Mouse (Mus musculus) gastrocnemius, postnatal 14 days (tissue): ENCODE measurements around the gene Hes5. TPM values are rescaled to one million over a fixed set of nuclear protein-coding genes. Genes with fewer than 3 reads are reported as not detected.

Source experiments
- DNase-seq: peaks from one replicate; pipeline ENCODE4 v3.0.0; 2021; ENCODE audit warnings: mixed read lengths
- intact Hi-C: fragments of 180-260 bp; cut with DNase I; formaldehyde crosslinking; loops from one replicate; pipeline ENCODE4 v1.15.1; 2025; ENCODE audit warnings: low total_unique reads
- long read RNA-seq, 2 experiments: library from polyadenylated mRNA; stranded (forward); transcript quantifications; one replicate each; pipeline ENCODE4 v2.0.0; 2021
- total RNA-seq, 2 experiments: library from RNA; stranded (reverse); gene quantifications; 2 replicates each; pipeline ENCODE4 v1.2.3; 2021

The Hes5 gene
- total RNA-seq, result under 1 TPM in 1 of 2 experiments, not detected in 1; 0.16 TPM
- long read RNA-seq, experiment 1, result 0 reads
- long read RNA-seq, experiment 2, result 0 reads

GRCm38 (mm10) chr4:154960690-154961225, at the start of gene Hes5:
TSS of gene Hes5 (plus strand) at chr4:154960923.
- no peak for DNase-seq

GRCm38 (mm10) chr4:154911644-154912043, 49.1 kb upstream of the Hes5 start:
- intact Hi-C loops, result loop anchor here (5.0 kb wide), 1 partner anchor 34 kb away; no protein-coding TSS in a partner anchor
- no peak for DNase-seq

More at GRCm38 (mm10) chr4:154960690-154961225, at the start of gene Hes5:
- intact Hi-C loops, result no loop called here

- intact Hi-C loops, result loop anchor here (5.0 kb wide), 1 partner anchor 37 kb away; no protein-coding TSS in a partner anchor
Observed at GRCm38 (mm10) chr4:154913845-154914244, 46.9 kb upstream of the Hes5 start.

DNA sequence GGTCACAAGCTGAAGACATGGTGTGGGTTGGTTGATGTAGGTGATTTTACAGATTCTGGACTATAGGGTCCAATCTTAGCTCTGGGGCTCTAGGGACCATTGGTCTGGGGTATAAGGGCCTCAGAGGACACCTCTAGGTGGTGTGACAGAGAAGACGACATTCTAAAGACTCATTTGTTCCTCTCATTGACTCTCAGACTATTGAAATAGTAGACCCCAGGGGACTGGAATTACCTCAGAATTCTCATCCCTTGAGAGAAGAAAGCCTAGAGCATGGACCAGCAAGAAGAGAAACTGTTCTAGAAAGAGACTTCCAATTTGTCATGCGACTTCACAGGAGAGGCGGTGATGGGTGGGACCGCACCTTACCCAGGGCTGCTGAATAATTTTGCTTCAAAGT, 46.5 kb upstream of the Hes5 start:
- no peak for DNase-seq
- intact Hi-C loops, result loop anchor here (5.0 kb wide), 1 partner anchor 37 kb away; no protein-coding TSS in a partner anchor

More at GRCm38 (mm10) chr4:154913845-154914244, 46.9 kb upstream of the Hes5 start:
- no peak for DNase-seq

DNA sequence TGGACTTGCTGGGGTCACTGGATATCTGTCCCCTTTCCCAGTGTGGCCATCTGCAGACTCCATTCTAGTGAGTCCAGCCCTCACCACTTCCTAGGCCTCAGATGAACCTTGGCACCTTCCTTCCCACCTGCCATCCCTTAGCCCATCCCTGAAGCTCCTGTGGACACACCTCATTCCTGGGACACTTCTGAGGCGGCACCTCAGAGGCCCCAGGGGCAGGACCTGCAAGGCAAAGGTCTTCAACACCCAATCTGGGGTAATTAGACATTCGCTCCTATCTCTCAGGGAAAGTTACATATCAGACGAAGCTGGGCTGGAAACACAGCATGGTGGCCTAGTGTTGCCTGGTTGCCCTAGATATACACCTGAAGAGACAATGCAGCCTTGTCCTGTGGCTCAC, 46.0 kb upstream of the Hes5 start:
- intact Hi-C loops, result loop anchor here (5.0 kb wide), 1 partner anchor 37 kb away; no protein-coding TSS in a partner anchor
- DNase-seq, result no peak

DNA sequence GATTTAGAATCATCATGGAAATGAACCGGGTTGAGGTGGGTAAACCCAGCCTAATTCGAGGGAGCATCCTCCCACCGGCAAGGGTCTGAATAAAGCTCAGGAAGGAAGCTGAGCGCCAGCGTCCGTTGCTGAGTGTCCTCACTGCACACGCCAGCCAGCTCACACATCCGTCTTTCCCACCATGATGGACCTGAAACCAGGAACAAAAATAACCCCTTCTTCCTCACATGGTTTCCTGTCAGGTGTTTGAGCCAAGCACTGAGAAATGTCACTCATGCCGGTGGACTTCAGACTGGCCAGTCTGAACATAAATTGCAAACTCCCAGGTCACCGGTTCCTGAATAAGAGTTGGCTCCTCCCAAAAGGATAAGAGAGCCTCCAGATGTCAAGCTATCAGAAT, 45.4 kb upstream of the Hes5 start:
- DNase-seq, result no peak
- intact Hi-C loops, result no loop called here

GRCm38 (mm10) chr4:154916662-154917061, 44.1 kb upstream of the Hes5 start:
- intact Hi-C loops, result no loop called here
- DNase-seq, result no peak

DNA sequence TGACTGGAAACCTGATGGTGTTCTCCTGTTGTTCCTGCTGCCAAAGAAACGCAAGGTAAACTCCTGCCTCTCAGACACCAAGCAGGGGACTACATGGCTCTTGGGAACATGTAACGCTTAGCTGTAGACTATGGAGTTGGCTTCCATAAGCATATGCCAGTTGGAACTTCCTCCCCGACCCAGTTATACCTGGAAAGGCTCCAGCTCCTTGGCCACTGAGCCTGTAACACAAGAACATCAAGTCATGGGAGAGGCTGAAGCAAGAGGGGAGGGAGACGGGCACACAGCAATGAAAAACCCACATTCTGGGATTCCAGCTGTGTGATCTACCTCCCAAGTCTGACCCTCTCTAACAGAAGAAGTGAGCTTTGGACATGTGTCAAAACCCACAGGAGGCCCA, 38.4 kb upstream of the Hes5 start:
- DNase-seq, result no peak
- intact Hi-C loops, result no loop called here

GRCm38 (mm10) chr4:154922931-154923330, 37.8 kb upstream of the Hes5 start:
- no peak for DNase-seq
- intact Hi-C loops, result no loop called here

DNA sequence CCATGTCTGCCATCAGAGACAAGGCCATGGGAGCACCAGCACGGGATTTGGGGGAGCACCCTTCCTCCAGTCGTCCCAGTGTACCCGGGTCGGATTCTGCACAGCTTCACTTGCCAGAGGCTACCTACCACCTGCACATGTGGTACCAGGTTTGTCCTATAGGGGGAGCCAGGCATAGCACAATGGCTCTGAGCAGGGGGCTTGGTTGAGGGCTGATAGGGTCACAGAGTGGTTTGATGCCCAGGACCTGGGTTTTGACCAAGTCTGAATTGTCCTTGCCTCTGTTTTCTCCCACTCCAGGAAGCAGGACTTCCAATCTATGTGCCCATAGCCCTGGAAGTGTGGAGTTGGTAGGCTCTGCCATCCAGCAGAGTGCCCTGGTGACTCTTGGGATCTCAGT, 35.3 kb upstream of the Hes5 start:
- intact Hi-C loops, result no loop called here

GRCm38 (mm10) chr4:154926969-154927898, 33.5 kb upstream of the Hes5 start:
- intact Hi-C loops, result no loop called here
- DNase-seq, result no peak

More for the DNA sequence above, 35.3 kb upstream of the Hes5 start:
- no peak for DNase-seq

- peak; percentile 34 for DNase-seq
- intact Hi-C loops, result no loop called here
Observed at GRCm38 (mm10) chr4:154927899-154928337, 32.8 kb upstream of the Hes5 start.

DNA sequence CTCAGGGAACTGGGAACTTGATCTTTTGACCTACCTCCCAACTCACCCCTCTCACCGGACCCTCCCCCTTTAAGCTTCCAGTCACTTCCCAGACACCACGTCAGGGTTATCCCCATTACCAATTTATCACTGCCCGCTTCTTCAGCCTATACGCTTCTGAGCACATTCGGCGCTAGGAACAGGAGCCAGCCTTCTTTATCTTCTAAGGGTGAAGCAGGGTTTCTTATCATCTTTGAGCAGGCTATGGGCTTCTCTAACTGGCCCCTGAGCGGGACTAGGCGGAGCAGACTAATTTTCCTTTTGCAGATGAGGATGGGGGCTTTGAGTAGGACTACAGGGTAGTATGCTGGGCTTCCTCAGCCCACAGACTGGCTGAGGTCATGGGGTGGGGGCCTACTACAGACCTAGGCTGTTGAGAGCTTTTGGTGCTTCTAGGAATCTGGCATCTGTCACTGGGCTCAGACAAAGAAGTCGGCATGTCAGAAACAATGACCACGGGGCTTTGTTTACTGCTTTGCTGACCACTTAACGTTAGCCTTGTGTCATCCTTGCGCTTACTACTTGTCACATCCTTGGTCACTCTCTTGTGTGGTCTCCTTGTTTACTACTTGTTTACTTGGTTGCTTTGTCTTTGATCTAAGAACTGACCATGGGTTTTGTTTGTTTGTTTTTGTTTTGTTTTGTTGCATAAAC, 32.2 kb upstream of the Hes5 start, which contains the start of gene Tnfrsf14:
Gene Tnfrsf14, minus strand, starts transcription at position 169 of the 693 bp plus-strand sequence.
- no peak for DNase-seq
- intact Hi-C loops, result no loop called here

DNA sequence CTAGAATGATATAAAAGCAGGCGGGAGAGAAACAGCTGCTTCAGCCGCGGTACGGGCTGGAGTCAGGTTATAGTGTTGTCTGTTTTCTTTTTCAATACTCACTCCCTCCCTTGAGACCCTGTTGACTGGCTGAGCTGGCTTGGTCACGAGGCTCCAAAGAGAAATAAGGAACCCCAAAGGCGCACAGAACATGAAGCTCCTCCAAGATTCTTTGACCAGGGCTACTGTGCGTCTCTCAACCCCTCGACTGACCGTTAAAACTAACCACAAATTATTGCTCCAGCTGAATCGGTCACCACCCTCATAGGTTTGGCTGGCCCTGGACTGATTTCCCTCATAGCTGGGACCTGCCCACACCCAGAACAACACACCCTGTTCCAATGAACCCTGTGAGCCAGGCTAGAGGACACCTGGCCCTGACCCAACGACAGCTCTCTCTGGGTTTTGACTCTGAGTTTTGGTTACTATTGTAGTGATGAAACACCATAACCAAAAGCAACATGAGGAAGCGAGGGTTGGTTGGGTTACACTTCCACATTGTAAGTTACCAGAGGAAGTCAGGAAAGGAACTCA, 31.5 kb upstream of the Hes5 start:
- DNase-seq, result no peak
- intact Hi-C loops, result no loop called here

- no peak for DNase-seq
- intact Hi-C loops, result no loop called here
Observed at GRCm38 (mm10) chr4:154933306-154933907, 27.3 kb upstream of the Hes5 start.

GRCm38 (mm10) chr4:154934800-154935199, 25.9 kb upstream of the Hes5 start:
- intact Hi-C loops, result no loop called here
- no peak for DNase-seq

DNA sequence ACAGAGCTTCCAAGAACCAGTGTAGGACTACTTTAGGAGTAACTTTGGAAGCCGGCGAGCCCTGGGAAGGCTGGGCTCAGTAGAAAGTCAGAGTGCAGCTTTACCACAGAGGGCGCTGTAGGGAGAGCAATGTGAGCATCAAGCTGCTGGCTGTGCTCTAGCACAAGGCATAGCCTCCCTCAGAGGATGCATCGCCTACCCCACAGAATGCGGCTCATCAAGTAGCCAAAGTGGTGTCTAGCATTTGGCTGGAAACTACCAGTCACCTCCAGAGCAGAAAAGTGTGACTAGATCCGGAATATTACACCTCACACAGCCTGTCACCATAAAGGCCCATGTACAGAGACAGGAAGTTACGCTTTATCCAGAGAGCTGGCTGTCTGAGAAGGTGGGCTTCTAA, 24.9 kb upstream of the Hes5 start:
- intact Hi-C loops, result no loop called here
- no peak for DNase-seq

GRCm38 (mm10) chr4:154936542-154937255, 24.0 kb upstream of the Hes5 start:
- DNase-seq, result no peak
- intact Hi-C loops, result no loop called here
